Mouse (Mus musculus) hindbrain, embryonic 10.5 days (tissue): ENCODE results near the gene Vgll4. TPM values are rescaled to one million over a fixed set of nuclear protein-coding genes. Genes with fewer than 3 reads are reported as not detected.

Experiments
- DNase-seq: peaks from one replicate; pipeline ENCODE4 v3.0.0-alpha.2; 2017; ENCODE audit warnings: low spot score
- H3K27ac ChIP-seq: fragments of 300-500 bp; sonication (generic); 2 replicates; pipeline ENCODE4 v1.5.1; 2016; ENCODE audit warnings: mild to moderate bottlenecking, moderate library complexity
- H3K27me3 ChIP-seq: fragments of 300-500 bp; sonication (generic); 2 replicates; pipeline ENCODE4 v1.6.1; 2016; ENCODE audit warnings: mild to moderate bottlenecking; ENCODE audit not compliant: poor library complexity, insufficient read depth, severe bottlenecking
- H3K36me3 ChIP-seq: fragments of 300-500 bp; sonication (generic); 2 replicates; pipeline ENCODE4 v1.6.1; 2016; ENCODE audit warnings: mild to moderate bottlenecking, moderate library complexity
- H3K4me1 ChIP-seq: fragments of 300-500 bp; sonication (generic); replicated peaks from 2 replicates; pipeline ENCODE4 v1.6.1; 2016; ENCODE audit warnings: mild to moderate bottlenecking
- H3K4me3 ChIP-seq: fragments of 300-500 bp; sonication (generic); 2 replicates; pipeline ENCODE4 v1.5.1; 2016; ENCODE audit warnings: mild to moderate bottlenecking, moderate library complexity
- H3K9me3 ChIP-seq: fragments of 300-500 bp; sonication (generic); 2 replicates; pipeline ENCODE4 v1.6.1; 2016; ENCODE audit warnings: mild to moderate bottlenecking, moderate library complexity
- WGBS: fragments of 180-500 bp; shearing (Covaris S2); methylation state at CpG from one replicate; pipeline ENCODE4 v1.1.7; 2016; 5-methylcytosine and 5-hydroxymethylcytosine counted together
- polyA plus RNA-seq: library from polyadenylated mRNA; unstranded; fragments of >200 nt; fragmentation: Nextera tagmentation; extraction: Ambion mirVana; gene quantifications from 2 replicates; pipeline ENCODE4 v1.2.1, GENCODE M21; 2016

Vgll4 gene
- polyA plus RNA-seq, 1 experiment from 2014 or later, result 73.3 TPM

GRCm38 (mm10) chr6:114876546-114876945 lies 93.2 kb downstream of the Vgll4 start:
- no peak for DNase-seq
- Histone ChIP-seq H3K27me3 (no peaks in the 10 kb centered on the region), H3K4me3 (no peak overlapping the region), H3K36me3 (peaks cover 9% of the 10 kb centered on the region), H3K9me3 (no peaks in the 10 kb centered on the region), H3K27ac (peak overlapping the region; percentile 94), H3K4me1 (peaks cover 92% of the 10 kb centered on the region)
- 79% methylated on average over 6 of the region's 6 CpGs for WGBS

GRCm38 (mm10) chr6:114876033-114876432 lies 93.8 kb downstream of the Vgll4 start:
- Histone ChIP-seq H3K36me3 (peaks cover 14% of the 10 kb centered on the region), H3K27me3 (no peaks in the 10 kb centered on the region), H3K4me1 (peaks cover 87% of the 10 kb centered on the region), H3K9me3 (no peaks in the 10 kb centered on the region), H3K4me3 (no peak overlapping the region), H3K27ac (peak overlapping the region; percentile 94)
- 26% methylated on average over 4 of the region's 4 CpGs for WGBS
- DNase-seq, result no peak

DNA sequence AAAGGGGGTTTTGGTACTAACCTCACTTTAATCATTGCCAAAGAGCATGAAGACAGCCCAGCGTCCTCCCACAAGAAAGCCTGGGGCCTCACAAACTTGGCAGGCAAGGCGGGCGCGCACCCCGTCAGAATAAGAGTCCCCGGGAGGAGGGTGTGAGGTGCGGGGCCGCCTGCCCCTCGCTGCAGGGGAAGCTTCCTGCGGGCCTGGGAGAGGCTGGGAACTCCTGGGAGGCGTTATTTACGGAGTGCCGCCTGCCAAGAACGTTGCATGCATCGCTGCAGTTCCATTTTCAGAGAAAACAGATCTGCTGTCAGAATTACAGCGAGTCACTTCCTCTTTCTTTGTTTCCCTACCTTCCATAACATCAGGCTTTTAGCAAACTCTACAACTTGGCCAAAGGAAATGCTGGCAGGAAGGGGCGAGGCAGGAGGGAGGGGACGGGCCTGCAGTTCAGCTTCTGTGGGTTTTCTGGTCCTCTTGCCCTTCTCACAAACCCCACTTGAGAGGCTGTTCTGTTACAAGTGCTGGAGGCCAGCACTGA lies 94.7 kb downstream of the Vgll4 start:
- Histone ChIP-seq H3K4me3 (peak overlapping the region; percentile 56), H3K4me1 (peaks cover 84% of the 10 kb centered on the region), H3K9me3 (no peaks in the 10 kb centered on the region), H3K36me3 (peaks cover 21% of the 10 kb centered on the region), H3K27me3 (no peaks in the 10 kb centered on the region), H3K27ac (peak overlapping the region; percentile 94)
- DNase-seq, result peak; percentile 91
- WGBS, result under 1% methylated on average over 18 of the region's 18 CpGs

DNA sequence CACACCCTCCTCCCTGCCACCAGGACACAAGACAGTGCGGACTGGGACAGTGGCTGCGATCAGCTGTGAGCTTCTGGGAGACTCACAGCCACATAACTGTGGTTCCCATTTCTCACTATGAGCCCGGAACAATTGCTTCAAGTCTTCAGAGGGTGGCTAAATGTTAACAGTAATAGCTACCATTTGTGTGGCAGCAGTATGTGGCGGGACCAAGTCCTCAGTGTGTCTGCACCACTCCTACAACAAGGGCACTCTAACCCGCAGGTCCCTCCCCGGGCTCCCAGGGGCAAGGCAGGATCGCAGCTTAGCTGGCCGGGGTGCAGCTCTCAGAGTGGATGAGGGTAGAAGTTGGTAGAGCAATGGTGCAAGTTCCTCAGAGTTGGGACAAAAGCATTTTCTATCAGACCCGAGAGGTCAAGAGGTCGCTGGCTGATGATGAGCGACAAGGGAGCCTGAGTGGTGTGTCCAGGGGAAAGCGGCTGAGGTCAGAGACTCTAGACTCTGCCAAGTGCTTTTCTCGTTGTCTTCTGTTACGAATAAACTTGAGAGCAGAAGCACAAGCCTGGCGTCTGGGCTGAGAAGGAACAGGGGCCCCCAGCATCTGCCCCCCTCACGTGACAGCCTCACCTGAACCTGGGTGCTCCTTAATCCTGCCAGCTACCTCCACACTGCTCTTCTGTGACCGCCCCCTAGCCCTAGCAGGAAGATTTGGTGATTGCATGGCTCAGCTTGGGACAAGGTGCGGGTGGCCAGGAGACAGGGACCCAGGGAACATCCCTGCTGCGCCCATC lies 95.5 kb downstream of the Vgll4 start:
- peak; percentile 68 for DNase-seq
- no peaks in the 10 kb centered on the region for H3K9me3 ChIP-seq
- H3K36me3 ChIP-seq, result peaks cover 20% of the 10 kb centered on the region
- 11% methylated on average over 19 of the region's 19 CpGs for WGBS
- no peaks in the 10 kb centered on the region for H3K27me3 ChIP-seq
- peak overlapping the region; percentile 56 for H3K4me3 ChIP-seq
- H3K4me1 ChIP-seq, result peaks cover 84% of the 10 kb centered on the region
- peak overlapping the region; percentile 94 for H3K27ac ChIP-seq

- Histone ChIP-seq H3K4me1 (peaks cover 84% of the 10 kb centered on the region), H3K27me3 (no peaks in the 10 kb centered on the region), H3K36me3 (peaks cover 16% of the 10 kb centered on the region), H3K4me3 (peak overlapping the region; percentile 56), H3K27ac (peak overlapping the region; percentile 94), H3K9me3 (no peaks in the 10 kb centered on the region)
- DNase-seq, result no peak
- 66% methylated on average over 3 of the region's 3 CpGs for WGBS
These were observed 96.0 kb downstream of the Vgll4 start for GRCm38 (mm10) chr6:114873808-114874137.

- Histone ChIP-seq H3K27me3 (no peaks in the 10 kb centered on the region), H3K27ac (peak overlapping the region; percentile 13; the same call in 1 of the 2 replicates), H3K9me3 (no peaks in the 10 kb centered on the region), H3K4me3 (no peak overlapping the region), H3K36me3 (peaks cover 19% of the 10 kb centered on the region), H3K4me1 (peaks cover 66% of the 10 kb centered on the region)
- 90% methylated on average over 14 of the region's 14 CpGs for WGBS
- DNase-seq, result no peak
These were observed 98.7 kb downstream of the Vgll4 start for GRCm38 (mm10) chr6:114871010-114871660.

DNA sequence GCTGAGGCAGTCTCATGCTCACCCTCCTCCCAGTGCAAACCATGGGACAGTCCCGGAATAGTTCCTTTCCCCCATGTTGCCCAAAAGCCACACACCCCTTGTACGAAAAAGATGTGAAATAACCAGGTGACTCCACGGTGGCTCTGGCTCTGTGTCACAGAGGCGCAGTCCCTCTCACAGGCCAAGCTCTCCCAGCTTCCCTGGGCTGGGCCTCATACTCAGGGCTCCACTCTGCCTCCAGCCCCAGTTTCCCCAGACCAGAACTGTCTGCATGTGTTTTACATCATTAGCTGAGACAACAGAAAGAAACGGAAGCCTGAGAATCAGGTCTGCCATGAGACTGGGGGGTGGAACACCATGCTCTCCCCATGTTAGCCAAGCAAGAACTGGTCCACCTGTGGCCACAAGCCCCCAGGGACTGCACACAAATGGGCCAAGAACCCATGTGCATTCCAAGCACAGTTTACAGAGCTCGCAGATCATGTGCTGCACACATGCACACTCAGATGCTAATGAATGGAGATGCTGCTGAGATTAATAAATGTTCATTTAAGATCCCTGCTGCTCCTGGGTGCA lies 100.2 kb downstream of the Vgll4 start:
- H3K4me3 ChIP-seq, result no peak overlapping the region
- H3K27ac ChIP-seq, result peak overlapping the region; percentile 9; the same call in 1 of the 2 replicates
- 81% methylated on average over 6 of the region's 6 CpGs for WGBS
- H3K36me3 ChIP-seq, result peaks cover 21% of the 10 kb centered on the region
- H3K27me3 ChIP-seq, result no peaks in the 10 kb centered on the region
- no peak for DNase-seq
- no peaks in the 10 kb centered on the region for H3K9me3 ChIP-seq
- peaks cover 52% of the 10 kb centered on the region for H3K4me1 ChIP-seq

DNA sequence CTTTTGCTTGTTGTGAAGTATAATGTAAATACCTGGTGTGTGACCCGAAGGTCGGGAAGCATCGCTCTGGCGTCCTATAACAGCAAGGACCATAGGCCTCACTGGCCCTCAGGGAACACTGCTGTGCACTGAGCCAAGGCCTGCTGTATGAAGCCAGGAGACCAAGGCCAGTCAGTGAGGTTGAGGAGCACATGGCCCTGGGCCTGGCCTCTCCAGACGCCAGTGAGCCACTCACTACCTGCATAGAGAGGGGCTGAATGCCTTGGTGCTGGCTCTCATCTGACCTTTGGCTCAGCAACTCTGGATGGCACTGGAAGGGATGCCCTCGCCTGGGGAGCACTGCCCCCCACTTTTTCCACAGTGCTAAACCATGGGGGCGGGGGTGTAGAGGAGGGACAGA lies 101.1 kb downstream of the Vgll4 start:
- no peaks in the 10 kb centered on the region for H3K27me3 ChIP-seq
- H3K4me1 ChIP-seq, result peaks cover 46% of the 10 kb centered on the region
- peak overlapping the region; percentile 9 for H3K27ac ChIP-seq
- H3K9me3 ChIP-seq, result no peaks in the 10 kb centered on the region
- no peak overlapping the region for H3K4me3 ChIP-seq
- peaks cover 30% of the 10 kb centered on the region for H3K36me3 ChIP-seq
- no peak for DNase-seq
- 81% methylated on average over 7 of the region's 7 CpGs for WGBS

DNA sequence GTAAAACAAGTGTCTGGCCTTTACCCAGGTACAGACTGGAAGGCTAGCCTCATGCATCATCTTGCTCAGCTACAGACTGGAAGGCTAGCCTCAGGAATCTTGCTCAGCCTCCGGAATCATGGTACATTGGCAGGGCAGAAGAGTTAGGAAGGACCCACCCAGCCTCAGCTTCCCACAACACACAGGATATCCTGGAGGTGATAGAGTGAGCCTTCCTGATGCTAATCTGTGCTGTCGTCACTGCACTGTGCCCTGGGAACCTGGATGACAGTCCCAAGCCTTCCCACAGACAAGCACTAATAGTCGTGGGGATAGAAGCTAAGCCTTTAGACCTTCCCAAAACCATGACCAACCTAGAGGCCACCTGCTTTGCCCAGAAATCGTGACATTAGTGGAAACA lies 103.2 kb downstream of the Vgll4 start:
- Histone ChIP-seq H3K27ac (no peak overlapping the region), H3K4me3 (no peak overlapping the region), H3K27me3 (no peaks in the 10 kb centered on the region), H3K4me1 (peaks cover 41% of the 10 kb centered on the region), H3K9me3 (no peaks in the 10 kb centered on the region), H3K36me3 (peaks cover 49% of the 10 kb centered on the region)
- WGBS, result 90% methylated on average over 4 of the region's 4 CpGs
- no peak for DNase-seq

DNA sequence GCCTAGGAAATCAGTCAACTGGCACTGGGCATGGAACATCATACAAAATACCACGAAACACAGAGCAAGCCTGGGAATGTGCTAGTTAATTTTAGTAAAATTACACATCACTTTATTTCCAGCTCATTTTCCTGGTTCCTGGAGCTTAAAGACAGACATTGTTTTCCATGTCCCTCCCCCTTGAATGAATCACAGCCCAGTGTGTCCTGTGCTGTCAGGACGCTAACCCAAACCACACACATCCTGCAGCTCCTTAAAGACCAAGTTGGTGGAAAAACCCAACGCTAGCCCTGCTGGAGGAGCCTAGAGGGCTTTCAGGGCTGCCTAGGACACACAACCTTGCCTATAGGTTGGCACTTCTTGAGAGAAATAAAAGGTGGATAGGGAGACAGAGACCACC lies 103.7 kb downstream of the Vgll4 start:
- Histone ChIP-seq H3K4me3 (no peak overlapping the region), H3K4me1 (peaks cover 41% of the 10 kb centered on the region), H3K27ac (no peak overlapping the region), H3K27me3 (no peaks in the 10 kb centered on the region), H3K9me3 (no peaks in the 10 kb centered on the region), H3K36me3 (peaks cover 49% of the 10 kb centered on the region)
- WGBS, result 80% methylated on average over 3 of the region's 3 CpGs
- DNase-seq, result no peak

DNA sequence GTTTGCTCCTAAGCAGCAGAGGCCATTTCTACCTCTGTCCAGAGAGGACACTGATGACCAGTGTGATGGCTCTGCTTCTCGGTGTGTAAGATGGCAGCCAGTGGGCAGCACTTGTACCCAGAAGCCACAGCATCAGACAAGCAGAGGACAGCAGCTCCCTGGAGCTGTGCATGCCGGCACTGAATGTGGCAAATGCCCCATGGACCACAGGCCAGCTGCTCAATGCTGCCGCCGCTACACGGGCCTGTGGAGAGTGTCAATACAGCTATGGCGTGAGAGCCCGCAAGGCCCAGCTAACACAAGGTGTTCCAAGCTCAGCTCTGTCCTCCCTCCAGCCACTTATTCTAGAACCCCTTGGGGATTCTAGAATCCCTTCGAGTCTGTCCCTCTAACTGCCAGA lies 105.4 kb downstream of the Vgll4 start:
- 94% methylated on average over 8 of the region's 8 CpGs for WGBS
- no peak overlapping the region for H3K4me3 ChIP-seq
- DNase-seq, result no peak
- no peaks in the 10 kb centered on the region for H3K9me3 ChIP-seq
- no peaks in the 10 kb centered on the region for H3K27me3 ChIP-seq
- no peak overlapping the region for H3K27ac ChIP-seq
- peaks cover 56% of the 10 kb centered on the region for H3K36me3 ChIP-seq
- peaks cover 27% of the 10 kb centered on the region for H3K4me1 ChIP-seq

- Histone ChIP-seq H3K36me3 (peaks cover 65% of the 10 kb centered on the region), H3K4me1 (peaks cover 18% of the 10 kb centered on the region; the same call in 1 of the 2 replicates)
- 94% methylated on average over 5 of the region's 5 CpGs for WGBS
These were observed 106.3 kb downstream of the Vgll4 start for GRCm38 (mm10) chr6:114863501-114863900.

DNA sequence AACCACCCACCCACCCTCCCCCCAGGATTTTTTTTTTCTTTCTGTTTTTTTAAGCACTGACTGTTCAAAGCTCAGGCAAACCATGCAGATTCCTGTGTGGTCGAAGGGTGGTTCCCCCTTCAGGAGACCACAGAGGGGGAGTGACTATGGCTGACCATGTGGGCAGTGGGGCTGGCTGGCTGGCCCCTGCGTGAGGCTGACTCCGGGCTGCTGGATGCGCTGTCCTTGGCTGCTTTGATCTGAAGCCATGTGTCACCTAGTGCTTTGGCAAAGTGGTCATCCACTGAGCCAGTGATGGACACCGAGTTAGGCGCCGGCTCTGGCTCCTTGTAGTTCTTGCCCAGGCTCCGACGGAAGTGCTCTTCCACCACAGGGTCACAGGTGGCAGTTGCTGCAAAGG lies 107.7 kb downstream of the Vgll4 start:
- Histone ChIP-seq H3K4me1 (peaks cover 31% of the 10 kb centered on the region), H3K27me3 (no peaks in the 10 kb centered on the region), H3K4me3 (no peak overlapping the region), H3K36me3 (peaks cover 69% of the 10 kb centered on the region), H3K9me3 (no peaks in the 10 kb centered on the region), H3K27ac (no peak overlapping the region)
- WGBS, result 86% methylated on average over 9 of the region's 9 CpGs
- DNase-seq, result no peak

More at GRCm38 (mm10) chr6:114863501-114863900, 106.3 kb downstream of the Vgll4 start:
- Histone ChIP-seq H3K4me3 (no peak overlapping the region), H3K9me3 (no peaks in the 10 kb centered on the region), H3K27ac (no peak overlapping the region), H3K27me3 (no peaks in the 10 kb centered on the region)
- DNase-seq, result no peak
